20 mouse cellular contexts compared by ENCODE assay signal in genomic region chr9:16496331-16496730, GRCm38 (mm10). TPM values are rescaled to one million over a fixed set of nuclear protein-coding genes. Genes with fewer than 3 reads are reported as not detected.
DNase-seq lines count a peak whose midpoint lies in the region; ATAC-seq lines count a peak whose summit lies in the region.
"Had no signal": no experiment of that assay in that cellular context is flagged by ENCODE, and none has a peak within 500 bp of the region (broad histone marks: within the 10 kb centered on the region; RNA-seq: fewer than 3 reads in every experiment).

No protein-coding gene starts in this region.

- ATAC-seq in midbrain, embryonic 11.5 days (ENCODE audit: low FRiP score), result no peak
- no peak for ATAC-seq in midbrain, embryonic 15.5 days (replicated peaks)
- ATAC-seq: activated CD4-positive, CD25-positive, alpha-beta regulatory T cell, adult 4 months; CD4-positive, CD25-positive, alpha-beta regulatory T cell, adult 4 months; Patski had no signal

- no peak overlapping the region for H3K4me3 ChIP-seq in midbrain, embryonic 11.5 days (ENCODE audit: low read depth, low read length)
- no peak overlapping the region for H3K4me3 ChIP-seq in midbrain, embryonic 15.5 days

- no peaks in the 10 kb centered on the region for H3K36me3 ChIP-seq in midbrain, embryonic 11.5 days (ENCODE audit: control insufficient read depth, insufficient read depth, low read length)
- no peaks in the 10 kb centered on the region for H3K36me3 ChIP-seq in midbrain, embryonic 15.5 days (replicated peaks)
- H3K36me3 ChIP-seq: G1E had no signal

- no peaks in the 10 kb centered on the region for H3K9me3 ChIP-seq in midbrain, embryonic 11.5 days (ENCODE audit: control insufficient read depth, low read length)
- H3K9me3 ChIP-seq in midbrain, embryonic 15.5 days, result no peaks in the 10 kb centered on the region

- H3K27ac ChIP-seq in midbrain, embryonic 11.5 days (ENCODE audit: low read depth, low read length), result no peak overlapping the region
- H3K27ac ChIP-seq in midbrain, embryonic 15.5 days, result no peak overlapping the region

- peak; percentile 57 for DNase-seq in midbrain, embryonic 11.5 days (ENCODE audit: low spot score, missing footprints)
- DNase-seq in retina, postnatal 1 day, result peak; percentile 56
- no peak for DNase-seq in retina, embryonic 14.5 days (ENCODE audit: low spot score)
- DNase-seq: adrenal gland, adult 2 months; adrenal gland, adult 8-10 months; adrenal gland, postnatal 10 days; adrenal gland, postnatal 14 days; adrenal gland, postnatal 25 days; adrenal gland, postnatal 36 days; B cell, adult 2 months; cerebellum, adult 11 months; cerebellum, adult 11-12 months; cerebellum, adult 18-20 months had no signal

- no peak overlapping the region for H3K4me2 ChIP-seq in midbrain, embryonic 11.5 days
- no peak overlapping the region for H3K4me2 ChIP-seq in midbrain, embryonic 15.5 days

- H3K9ac ChIP-seq in midbrain, embryonic 11.5 days (ENCODE audit: low read length), result no peak overlapping the region
- H3K9ac ChIP-seq in midbrain, embryonic 15.5 days, result no peak overlapping the region

- 72% methylated on average over 3 of the region's 3 CpGs for WGBS in midbrain, embryonic 11.5 days
- WGBS in midbrain, embryonic 15.5 days, result 70% methylated on average over 3 of the region's 3 CpGs

- peaks cover 6% of the 10 kb centered on the region for H3K4me1 ChIP-seq in midbrain, embryonic 11.5 days (ENCODE audit: control insufficient read depth, insufficient read depth, low read length)
- H3K4me1 ChIP-seq in midbrain, embryonic 15.5 days, result peaks cover 11% of the 10 kb centered on the region

- H3K27me3 ChIP-seq in midbrain, embryonic 11.5 days (ENCODE audit: control insufficient read depth, insufficient read depth, low read length), result no peaks in the 10 kb centered on the region
- no peaks in the 10 kb centered on the region for H3K27me3 ChIP-seq in midbrain, embryonic 15.5 days (replicated peaks)
- H3K27me3 ChIP-seq: CH12.LX had no signal

RNA-seq across cellular contexts. Expression of gene Fat3, which starts 4.8 kb away (rescaled TPM):
- polyA plus RNA-seq in midbrain, embryonic 11.5 days (2014; fragmentation: Nextera tagmentation; extraction: Ambion mirVana), result 13.0 and 13.5 TPM in 2 replicates
- polyA plus RNA-seq in midbrain, embryonic 15.5 days (2015; fragmentation: Nextera tagmentation; extraction: Ambion mirVana), result 14.4 and 15.5 TPM in 2 replicates
- polyA plus RNA-seq: C2C12, G1E had no signal
